Mouse (Mus musculus): ENCODE measurements around the gene Evi2b.
A peak's percentile ranks its signal among the peaks of the same experiment; 100 is the strongest.

DNA sequence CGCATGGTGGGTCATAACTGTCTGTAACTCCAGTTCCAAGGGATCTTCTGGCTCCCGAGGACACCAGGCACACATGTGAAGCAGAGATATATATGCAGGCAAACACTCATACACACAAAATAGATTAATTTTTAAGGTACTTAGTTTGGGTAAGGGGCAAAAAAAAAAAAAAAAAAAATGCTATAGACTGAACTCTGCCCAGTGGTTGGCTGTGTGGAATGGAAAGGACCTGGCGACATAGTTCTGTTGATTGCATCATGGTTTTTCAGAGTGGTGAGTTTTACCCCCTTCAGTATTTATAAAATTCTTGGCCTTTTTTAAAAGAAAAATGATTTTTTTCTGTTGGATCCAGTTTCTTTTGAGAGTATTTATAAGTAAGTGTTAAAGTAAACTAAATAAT lies 12.7 kb upstream of the Evi2b start:
- TF ChIP-seq POLR2A (IDR thresholded peaks at IDR 0.05; ENCODE audit: insufficient read length, low read depth) = no peak
- no peak for TF ChIP-seq USF1 (IDR thresholded peaks at IDR 0.05; ENCODE audit: low read depth)
- no peak for TF ChIP-seq MYOG (IDR thresholded peaks at IDR 0.05; ENCODE audit: control insufficient read depth in 1 of 3, insufficient read depth in 1 of 3, insufficient read length in 2 of 3, low read depth in 2 of 3)
- TF ChIP-seq MAX (IDR thresholded peaks at IDR 0.05; ENCODE audit: low read depth) = no peak
- peak; percentile 57; the same call in 1 of the 2 replicates for TF ChIP-seq CEBPB (IDR thresholded peaks at IDR 0.05; ENCODE audit: insufficient read depth, poor library complexity, severe bottlenecking)
- TF ChIP-seq POLR2AphosphoS2 (IDR thresholded peaks at IDR 0.05; ENCODE audit: insufficient read length, low read depth) = no peak
- TF ChIP-seq E2F4 (IDR thresholded peaks at IDR 0.05; ENCODE audit: insufficient read depth) = no peak

Data from myocyte (in vitro differentiated cells).